Mouse (Mus musculus): Measurements from ENCODE around the gene Sema4g.

Sema4g gene

GRCm38 (mm10) chr19:45003740-45004516 is 15.0 kb downstream of the Sema4g start:
- no peak for DNase-seq (ENCODE audit: low spot score)

DNA sequence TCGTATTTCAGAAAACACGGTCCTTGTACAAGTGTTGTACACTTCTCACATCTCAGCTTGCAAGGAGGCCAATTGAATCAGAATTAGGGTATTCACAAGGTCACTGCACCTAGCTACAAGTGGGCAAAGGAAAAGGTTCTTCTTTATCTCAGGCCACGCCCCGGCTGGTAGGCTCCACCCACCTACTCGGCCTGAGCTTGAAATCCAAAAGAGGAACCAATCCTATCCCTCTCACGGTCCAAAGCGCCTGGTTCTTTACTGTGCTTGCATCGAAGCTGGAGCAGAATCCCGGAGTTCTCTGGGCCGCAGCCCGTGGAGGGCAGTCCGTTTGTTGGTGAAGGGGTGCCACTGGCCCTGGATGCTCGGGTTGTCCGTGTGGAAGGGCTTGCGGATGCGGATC is 16.5 kb downstream of the Sema4g start, which contains the start of gene Twnk:
Gene Twnk (plus strand): TSS at position 220 of the 400 bp plus-strand sequence.
- DNase-seq (ENCODE audit: low spot score), result peak; percentile 59

DNA sequence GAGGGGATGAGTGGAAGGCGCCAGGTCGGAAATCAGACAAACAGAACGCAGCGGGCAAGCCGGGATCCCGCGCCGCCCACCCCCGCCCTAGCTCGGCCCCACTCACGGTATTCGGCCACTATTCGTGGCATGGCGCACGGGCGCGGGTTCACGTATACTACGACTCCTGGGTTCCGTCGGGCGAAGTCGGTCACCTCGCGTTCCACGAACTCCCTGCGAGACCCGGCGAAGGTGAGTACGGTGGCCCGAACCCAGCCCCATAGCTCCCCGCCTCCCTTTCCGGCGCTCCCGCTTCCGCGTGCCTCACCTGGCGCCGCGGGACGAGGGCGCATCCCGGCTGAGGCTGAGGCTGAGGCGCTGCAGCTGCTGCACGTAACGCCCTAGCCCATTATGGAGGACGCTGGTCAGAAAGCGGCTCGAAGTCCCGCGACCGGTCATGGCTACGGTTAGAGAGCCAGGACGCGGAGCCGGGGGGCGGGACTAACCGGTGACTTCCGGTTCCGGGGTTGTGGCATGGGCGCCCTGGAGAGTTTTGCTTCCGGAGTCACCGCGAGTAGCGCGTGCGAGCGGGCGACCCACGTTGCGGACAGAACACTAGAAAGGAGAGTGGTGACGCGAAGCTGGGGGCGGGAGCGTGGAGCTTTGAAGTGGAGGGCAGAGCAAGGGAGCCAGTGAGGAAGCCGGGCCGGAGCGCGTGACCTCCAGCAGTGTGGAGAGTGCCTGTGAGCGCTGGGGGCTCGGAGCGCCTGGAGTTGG is 17.2 kb downstream of the Sema4g start, which contains the start of gene Mrpl43:
Gene Mrpl43 (minus strand): TSS at position 486 of the 756 bp plus-strand sequence.
- peak; percentile 97 for DNase-seq (ENCODE audit: low spot score)

GRCm38 (mm10) chr19:45007021-45007420 is 18.1 kb downstream of the Sema4g start:
- DNase-seq (ENCODE audit: low spot score), result no peak

- no peak for DNase-seq (ENCODE audit: low spot score)
Measured at GRCm38 (mm10) chr19:45007425-45008191, 18.7 kb downstream of the Sema4g start.

- no peak for DNase-seq (ENCODE audit: low spot score)
Measured at GRCm38 (mm10) chr19:45010646-45011045, 21.7 kb downstream of the Sema4g start.

- DNase-seq (ENCODE audit: low spot score), result no peak
Measured at GRCm38 (mm10) chr19:45012219-45012618, 23.3 kb downstream of the Sema4g start.

DNA sequence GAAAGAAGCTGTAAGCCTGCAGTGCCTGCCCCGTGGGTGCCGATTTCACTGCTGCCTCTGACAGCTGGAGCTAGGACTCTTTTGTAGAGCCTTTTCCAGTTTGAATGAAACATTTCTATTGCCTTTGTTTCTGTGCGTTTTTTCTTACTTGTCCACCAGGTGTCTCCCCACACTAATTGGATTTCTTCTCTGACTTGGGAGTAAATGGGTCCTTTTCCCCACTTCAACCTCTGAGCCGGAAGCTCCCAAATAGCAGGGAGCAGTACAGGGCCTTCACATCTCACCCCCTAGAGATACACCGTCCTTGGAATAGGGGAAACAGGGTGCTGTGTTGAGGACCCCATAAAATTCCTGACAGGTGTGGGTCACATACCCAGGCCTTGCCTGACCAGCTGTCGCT is 23.7 kb downstream of the Sema4g start:
- DNase-seq (ENCODE audit: low spot score), result no peak

GRCm38 (mm10) chr19:45013581-45014225 is 24.8 kb downstream of the Sema4g start:
- DNase-seq (ENCODE audit: low spot score), result no peak

- no peak for DNase-seq (ENCODE audit: low spot score)
Measured at GRCm38 (mm10) chr19:45014335-45014971, 25.6 kb downstream of the Sema4g start, which contains the start of gene Lzts2. TSS of gene Lzts2 (plus strand) at chr19:45014414.

GRCm38 (mm10) chr19:45014981-45015402 is 26.1 kb downstream of the Sema4g start:
- no peak for DNase-seq (ENCODE audit: low spot score)

- no peak for DNase-seq (ENCODE audit: low spot score)
Measured at GRCm38 (mm10) chr19:45015518-45016281, 26.8 kb downstream of the Sema4g start.

- DNase-seq (ENCODE audit: low spot score), result peak; percentile 74
Measured at GRCm38 (mm10) chr19:45016341-45017215, 27.7 kb downstream of the Sema4g start.

DNA sequence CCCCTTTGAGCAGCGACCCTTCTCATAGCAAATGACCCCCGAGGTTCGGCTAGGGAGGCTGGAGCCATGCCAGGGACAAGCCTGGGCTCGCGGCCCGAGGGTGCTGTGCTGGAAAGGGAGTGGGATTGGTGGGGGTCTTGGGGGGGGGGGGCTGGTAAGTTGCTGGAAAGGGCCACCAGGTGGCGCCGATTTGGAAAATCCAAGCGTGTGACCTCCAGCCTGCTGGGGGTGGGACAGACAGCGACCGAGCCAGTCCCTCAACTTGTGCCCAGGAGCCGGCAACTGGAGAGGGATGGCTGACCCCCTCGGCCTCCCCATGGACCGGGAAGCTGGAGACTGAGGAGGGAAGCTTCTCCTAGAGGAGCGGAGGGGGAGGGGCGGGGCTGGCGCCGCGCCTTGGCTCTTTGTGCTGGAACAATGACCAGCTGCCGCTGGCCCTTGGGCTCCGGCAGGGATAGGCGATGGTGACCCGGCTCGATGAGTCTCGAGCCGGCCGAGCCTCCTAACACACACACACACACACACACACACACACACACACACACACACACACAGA is 28.4 kb downstream of the Sema4g start:
- peak; percentile 78 for DNase-seq (ENCODE audit: low spot score)

- peak; percentile 85 for DNase-seq (ENCODE audit: low spot score)
Measured at GRCm38 (mm10) chr19:45017909-45018308, 29.0 kb downstream of the Sema4g start.

DNA sequence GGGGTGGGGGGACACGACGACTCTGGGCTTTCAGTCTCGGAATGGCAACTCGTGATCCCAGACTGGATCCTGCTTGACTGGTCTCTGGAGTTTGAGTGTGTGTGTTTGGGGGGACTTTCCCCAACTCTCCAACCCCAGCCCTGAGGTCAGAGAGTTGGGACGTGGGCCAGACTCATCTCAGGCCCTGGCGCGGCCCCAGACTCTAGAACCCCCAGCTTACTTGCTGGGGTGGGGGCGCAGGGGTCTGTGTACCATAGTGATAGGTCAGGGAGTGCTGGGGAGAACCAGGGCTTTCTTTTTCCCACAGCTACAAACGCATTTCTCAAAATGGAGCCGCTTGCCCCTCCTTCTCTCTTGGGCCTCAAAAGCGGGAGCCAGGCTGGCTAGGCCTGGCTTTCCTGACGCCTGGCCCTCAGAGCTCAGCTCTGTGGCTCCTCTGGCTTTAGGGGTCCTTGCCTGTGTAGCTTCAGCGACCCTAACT is 29.5 kb downstream of the Sema4g start:
- no peak for DNase-seq (ENCODE audit: low spot score)

DNA sequence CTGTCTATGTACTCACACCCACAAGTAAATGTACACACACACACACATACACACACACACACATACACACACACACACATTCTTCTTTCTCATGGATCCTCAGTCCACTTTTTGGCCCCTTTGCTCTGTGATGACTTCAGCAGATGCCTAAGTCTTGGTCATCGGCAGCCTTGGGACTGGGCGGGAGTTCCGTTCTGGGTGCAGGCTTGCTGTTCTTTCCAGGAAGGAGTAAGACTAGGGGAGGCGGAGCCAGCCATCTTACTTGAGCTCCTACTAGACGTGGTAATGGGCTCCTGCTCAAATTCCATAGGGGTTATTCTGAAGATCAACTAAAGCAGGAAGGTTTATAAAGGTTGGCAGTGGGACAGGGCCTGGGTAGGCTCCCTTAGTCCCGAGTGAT is 31.4 kb downstream of the Sema4g start:
- no peak for DNase-seq (ENCODE audit: low spot score)

DNA sequence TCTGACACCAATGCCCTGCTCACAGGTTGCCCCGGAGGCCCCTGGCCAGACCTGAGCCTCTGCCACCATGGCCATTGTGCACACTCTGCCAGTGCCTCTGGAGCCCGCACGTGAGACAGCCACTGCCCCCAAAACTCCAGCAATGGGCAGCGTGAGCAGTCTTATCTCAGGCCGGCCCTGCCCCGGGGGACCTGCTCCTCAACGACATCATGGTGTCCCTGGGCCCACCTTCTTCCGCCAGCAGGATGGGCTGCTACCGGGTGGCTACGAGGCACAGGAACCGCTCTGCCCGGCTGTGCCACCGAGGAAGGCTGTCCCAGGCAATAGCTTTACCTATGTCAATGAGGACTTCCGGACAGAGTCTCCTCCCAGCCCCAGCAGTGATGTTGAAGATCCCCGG is 32.5 kb downstream of the Sema4g start:
- no peak for DNase-seq (ENCODE audit: low spot score)

DNA sequence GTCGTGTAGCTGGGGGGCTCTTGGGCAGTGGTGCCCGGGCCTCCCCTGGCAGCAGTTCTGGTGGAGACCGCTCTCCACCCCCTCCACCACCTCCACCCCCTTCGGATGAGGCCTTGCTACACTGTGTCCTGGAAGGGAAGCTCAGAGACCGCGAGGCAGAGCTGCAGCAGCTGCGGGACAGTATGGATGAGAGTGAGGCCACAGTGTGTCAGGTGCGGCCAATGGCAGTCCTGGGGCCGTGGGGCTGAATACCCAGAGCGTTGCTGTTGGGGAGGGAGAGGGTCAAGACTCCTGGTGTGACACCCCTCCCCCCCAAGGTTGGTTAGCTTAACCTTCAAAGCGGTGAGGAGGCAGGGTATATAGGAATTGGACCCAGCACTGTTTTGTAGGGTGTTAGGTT is 35.1 kb downstream of the Sema4g start:
- DNase-seq (ENCODE audit: low spot score), result no peak

All from layer of hippocampus, adult 11-12 months (tissue).